Mouse (Mus musculus): ENCODE measurements around the gene Lgals12. TPM values are rescaled to one million over a fixed set of nuclear protein-coding genes. Genes with fewer than 3 reads are reported as not detected.

Gene Lgals12
- total and polyA plus RNA-seq, 2 experiments from 2014 or later = 0.04 TPM; not detected in 1

- H3K9me3 ChIP-seq (replicated peaks; ENCODE audit: control insufficient read depth, low read length) = no peaks in the 10 kb centered on the region
- TF ChIP-seq EP300 (IDR thresholded peaks at IDR 0.05; ENCODE audit: low read depth) = no peak
- TF ChIP-seq CTCF (IDR thresholded peaks at IDR 0.05; ENCODE audit: low read depth) = no peak
- H3K4me3 ChIP-seq (ENCODE audit: low read depth, low read length) = no peak overlapping the region
- no peak overlapping the region for H3K9ac ChIP-seq (replicated peaks; ENCODE audit: low read depth, low read length)
- H3K4me2 ChIP-seq (ENCODE audit: low read depth, low read length) = no peak overlapping the region
- DNase-seq (ENCODE audit: low spot score) (no peak), ATAC-seq (ENCODE audit: insufficient read depth, low read depth) (no peak)
- H3K27me3 ChIP-seq (ENCODE audit: control insufficient read depth, insufficient read depth, low read length) = no peaks in the 10 kb centered on the region
- no peaks in the 10 kb centered on the region for H3K36me3 ChIP-seq (replicated peaks; ENCODE audit: control insufficient read depth, insufficient read depth, low read length)
- H3K4me1 ChIP-seq (ENCODE audit: control insufficient read depth, insufficient read depth) = peaks cover 7% of the 10 kb centered on the region
- no peak overlapping the region for H3K27ac ChIP-seq (ENCODE audit: low read depth)
- 87% methylated on average over 3 of the region's 3 CpGs for WGBS
These were observed 40.2 kb downstream of the Lgals12 start for GRCm38 (mm10) chr19:7566826-7567225.

GRCm38 (mm10) chr19:7564457-7564856, 42.5 kb downstream of the Lgals12 start:
- Histone ChIP-seq H3K9me3 (replicated peaks; ENCODE audit: control insufficient read depth, low read length) (no peaks in the 10 kb centered on the region), H3K36me3 (replicated peaks; ENCODE audit: control insufficient read depth, insufficient read depth, low read length) (no peaks in the 10 kb centered on the region), H3K4me2 (ENCODE audit: low read depth, low read length) (no peak overlapping the region), H3K4me3 (ENCODE audit: low read depth, low read length) (no peak overlapping the region), H3K4me1 (ENCODE audit: control insufficient read depth, insufficient read depth) (peaks cover 7% of the 10 kb centered on the region), H3K27ac (ENCODE audit: low read depth) (no peak overlapping the region), H3K9ac (replicated peaks; ENCODE audit: low read depth, low read length) (no peak overlapping the region), H3K27me3 (ENCODE audit: control insufficient read depth, insufficient read depth, low read length) (no peaks in the 10 kb centered on the region)
- WGBS = 86% methylated on average over 1 of the region's 1 CpGs
- TF ChIP-seq EP300 (IDR thresholded peaks at IDR 0.05; ENCODE audit: low read depth) = no peak
- TF ChIP-seq CTCF (IDR thresholded peaks at IDR 0.05; ENCODE audit: low read depth) = no peak
- ATAC-seq (ENCODE audit: insufficient read depth, low read depth) (no peak), DNase-seq (ENCODE audit: low spot score) (no peak)

GRCm38 (mm10) chr19:7563676-7564075, 43.3 kb downstream of the Lgals12 start:
- Histone ChIP-seq H3K9ac (replicated peaks; ENCODE audit: low read depth, low read length) (no peak overlapping the region), H3K36me3 (replicated peaks; ENCODE audit: control insufficient read depth, insufficient read depth, low read length) (no peaks in the 10 kb centered on the region), H3K4me2 (ENCODE audit: low read depth, low read length) (no peak overlapping the region), H3K9me3 (replicated peaks; ENCODE audit: control insufficient read depth, low read length) (no peaks in the 10 kb centered on the region), H3K4me3 (ENCODE audit: low read depth, low read length) (no peak overlapping the region), H3K4me1 (ENCODE audit: control insufficient read depth, insufficient read depth) (peaks cover 3% of the 10 kb centered on the region), H3K27me3 (ENCODE audit: control insufficient read depth, insufficient read depth, low read length) (no peaks in the 10 kb centered on the region), H3K27ac (ENCODE audit: low read depth) (no peak overlapping the region)
- WGBS = 87% methylated on average over 2 of the region's 2 CpGs
- TF ChIP-seq EP300 (IDR thresholded peaks at IDR 0.05; ENCODE audit: low read depth) (no peak), CTCF (IDR thresholded peaks at IDR 0.05; ENCODE audit: low read depth) (no peak)
- DNase-seq (ENCODE audit: low spot score) = no peak
- no peak for ATAC-seq (ENCODE audit: insufficient read depth, low read depth)

- TF ChIP-seq CTCF (IDR thresholded peaks at IDR 0.05; ENCODE audit: low read depth) (no peak), EP300 (IDR thresholded peaks at IDR 0.05; ENCODE audit: low read depth) (no peak)
- no peaks in the 10 kb centered on the region for H3K9me3 ChIP-seq (replicated peaks; ENCODE audit: control insufficient read depth, low read length)
- no peak overlapping the region for H3K9ac ChIP-seq (replicated peaks; ENCODE audit: low read depth, low read length)
- H3K4me1 ChIP-seq (ENCODE audit: control insufficient read depth, insufficient read depth) = peaks cover 3% of the 10 kb centered on the region; the same call in 1 of the 2 replicates
- no peak overlapping the region for H3K27ac ChIP-seq (ENCODE audit: low read depth)
- DNase-seq (ENCODE audit: low spot score) (no peak), ATAC-seq (ENCODE audit: insufficient read depth, low read depth) (no peak)
- WGBS = 72% methylated on average over 10 of the region's 10 CpGs
- no peak overlapping the region for H3K4me3 ChIP-seq (ENCODE audit: low read depth, low read length)
- no peaks in the 10 kb centered on the region for H3K36me3 ChIP-seq (replicated peaks; ENCODE audit: control insufficient read depth, insufficient read depth, low read length)
- no peaks in the 10 kb centered on the region for H3K27me3 ChIP-seq (ENCODE audit: control insufficient read depth, insufficient read depth, low read length)
- H3K4me2 ChIP-seq (ENCODE audit: low read depth, low read length) = no peak overlapping the region
These were observed 44.3 kb downstream of the Lgals12 start for GRCm38 (mm10) chr19:7562601-7563129.

GRCm38 (mm10) chr19:7561456-7561855, 45.5 kb downstream of the Lgals12 start:
- Histone ChIP-seq H3K27me3 (ENCODE audit: control insufficient read depth, insufficient read depth, low read length) (no peaks in the 10 kb centered on the region), H3K4me1 (ENCODE audit: control insufficient read depth, insufficient read depth) (peaks cover 7% of the 10 kb centered on the region; the same call in 1 of the 2 replicates), H3K4me2 (ENCODE audit: low read depth, low read length) (no peak overlapping the region), H3K36me3 (replicated peaks; ENCODE audit: control insufficient read depth, insufficient read depth, low read length) (no peaks in the 10 kb centered on the region), H3K27ac (ENCODE audit: low read depth) (no peak overlapping the region), H3K9ac (replicated peaks; ENCODE audit: low read depth, low read length) (no peak overlapping the region), H3K9me3 (replicated peaks; ENCODE audit: control insufficient read depth, low read length) (no peaks in the 10 kb centered on the region), H3K4me3 (ENCODE audit: low read depth, low read length) (no peak overlapping the region)
- WGBS = 62% methylated on average over 3 of the region's 3 CpGs
- no peak for ATAC-seq (ENCODE audit: insufficient read depth, low read depth)
- DNase-seq (ENCODE audit: low spot score) = no peak
- TF ChIP-seq EP300 (IDR thresholded peaks at IDR 0.05; ENCODE audit: low read depth) (no peak), CTCF (IDR thresholded peaks at IDR 0.05; ENCODE audit: low read depth) (no peak)

- no peaks in the 10 kb centered on the region for H3K9me3 ChIP-seq (replicated peaks; ENCODE audit: control insufficient read depth, low read length)
- WGBS = 51% methylated on average over 4 of the region's 4 CpGs
- no peak for TF ChIP-seq EP300 (IDR thresholded peaks at IDR 0.05; ENCODE audit: low read depth)
- TF ChIP-seq CTCF (IDR thresholded peaks at IDR 0.05; ENCODE audit: low read depth) = no peak
- no peaks in the 10 kb centered on the region for H3K36me3 ChIP-seq (replicated peaks; ENCODE audit: control insufficient read depth, insufficient read depth, low read length)
- H3K27me3 ChIP-seq (ENCODE audit: control insufficient read depth, insufficient read depth, low read length) = no peaks in the 10 kb centered on the region
- DNase-seq (ENCODE audit: low spot score) (no peak), ATAC-seq (ENCODE audit: insufficient read depth, low read depth) (no peak)
- H3K4me1 ChIP-seq (ENCODE audit: control insufficient read depth, insufficient read depth) = peaks cover 7% of the 10 kb centered on the region; the same call in 1 of the 2 replicates
- H3K4me2 ChIP-seq (ENCODE audit: low read depth, low read length) = no peak overlapping the region
- no peak overlapping the region for H3K27ac ChIP-seq (ENCODE audit: low read depth)
- H3K4me3 ChIP-seq (ENCODE audit: low read depth, low read length) = no peak overlapping the region
- no peak overlapping the region for H3K9ac ChIP-seq (replicated peaks; ENCODE audit: low read depth, low read length)
These were observed 47.0 kb downstream of the Lgals12 start for GRCm38 (mm10) chr19:7559986-7560385.
